Mouse (Mus musculus) left cerebral cortex, postnatal 14 days (tissue): ENCODE measurements around the gene Naa60. TPM values are rescaled to one million over a fixed set of nuclear protein-coding genes. Genes with fewer than 3 reads are reported as not detected.

Experiments used
- microRNA-seq, 2 experiments: library from miRNA; unstranded; fragments of <30 nt; microRNA quantifications; one replicate each; pipeline ENCODE4 v1.2.0; 2022
- total RNA-seq, 2 experiments: library from RNA; stranded (reverse); gene quantifications; 2 replicates each; pipeline ENCODE4 v1.2.3; 2021

The Naa60 gene
- total RNA-seq, 2 experiments from 2014 or later, result 146 to 151 TPM

Small RNAs within 50 kb of the gene (microRNA-seq; reads per million reads assigned to microRNA genes)
- 0 reads per million in 2 experiments for gene Gm23493

Other genes starting within 250 kb of the Naa60 start
- gene Mefv, start 154.3 kb upstream of the Naa60 start, total RNA-seq, result not detected
- gene Zfp263, start 128.3 kb upstream of the Naa60 start, total RNA-seq, result 10 to 100 TPM; 18.5 to 19.4 TPM
- not detected for gene Olfr15, start 41.5 kb upstream of the Naa60 start, total RNA-seq
- 1 to 10 TPM; 4.8 to 4.9 TPM for gene Zfp174, start 25.1 kb upstream of the Naa60 start, total RNA-seq
- gene Zfp597, start 12.2 kb downstream of the Naa60 start, total RNA-seq, result 10 to 100 TPM; 25.6 to 31.9 TPM
- gene Gm20695, start 12.3 kb downstream of the Naa60 start, total RNA-seq, result under 1 TPM; 0.44 to 0.55 TPM
- gene 1700037C18Rik, start 36.3 kb downstream of the Naa60 start, total RNA-seq, result 1 to 10 TPM; 8.7 to 10.0 TPM
- 10 to 100 TPM; 29.7 TPM for gene Cluap1, start 36.4 kb downstream of the Naa60 start, total RNA-seq
- gene Nlrc3, start 104.3 kb downstream of the Naa60 start, total RNA-seq, result 1 to 10 TPM; 2.3 to 2.4 TPM
- 10 to 100 TPM; 63.3 to 65.5 TPM for gene Slx4, start 131.4 kb downstream of the Naa60 start, total RNA-seq
- gene Dnase1, start 164.6 kb downstream of the Naa60 start, total RNA-seq, result not detected
- gene Trap1, start 205.5 kb downstream of the Naa60 start, total RNA-seq, result 10 to 100 TPM; 68.6 to 68.9 TPM